Mouse (Mus musculus): ENCODE measurements around the gene Sh3bp2. TPM values are rescaled to one million over a fixed set of nuclear protein-coding genes. Genes with fewer than 3 reads are reported as not detected.

Sh3bp2 gene
- total and polyA plus RNA-seq, 3 experiments: 7.9 to 12.0 TPM; not detected in 1

GRCm38 (mm10) chr5:34513466-34514217 is 12.0 kb upstream of the Sh3bp2 start, which contains the start of gene Tnip2:
Tnip2 (minus strand) TSS chr5:34513991.
- TF ChIP-seq CHD1 (IDR thresholded peaks at IDR 0.05; ENCODE audit: low read depth, low read length): 0 out of 2 replicates have a peak, but pooled peaks have one; percentile 17
- 0 out of 2 replicates have a peak, but pooled peaks have one; percentile 21 for TF ChIP-seq HCFC1 (IDR thresholded peaks at IDR 0.05; ENCODE audit: low read depth, low read length)
- TF ChIP-seq ZKSCAN1 (IDR thresholded peaks at IDR 0.05; ENCODE audit: low read depth, low read length): no peak
- TF ChIP-seq MAX (IDR thresholded peaks at IDR 0.05; ENCODE audit: low read length): peak; percentile 46; the same call in 1 of the 2 replicates
- TF ChIP-seq MYC (IDR thresholded peaks at IDR 0.05; ENCODE audit: low read depth, low read length): no peak; the same call in 1 of the 2 replicates
- TF ChIP-seq JUND (IDR thresholded peaks at IDR 0.05; ENCODE audit: low read depth, low read length): no peak
- peak; percentile 32; the same call in 1 of the 2 replicates for TF ChIP-seq USF1 (IDR thresholded peaks at IDR 0.05; ENCODE audit: low read depth, low read length)
- 0 out of 2 replicates have a peak, but pooled peaks have one; percentile 37 for TF ChIP-seq MAZ (IDR thresholded peaks at IDR 0.05; ENCODE audit: low read depth, low read length)
- TF ChIP-seq TBP (IDR thresholded peaks at IDR 0.05; ENCODE audit: low read depth, low read length): peak; percentile 6; the same call in 1 of the 2 replicates
- TF ChIP-seq MXI1 (IDR thresholded peaks at IDR 0.05; ENCODE audit: low read depth, low read length): peak; percentile 61; the same call in 1 of the 2 replicates
- peak; percentile 42 to 79; a peak in 3 of 4 replicates for TF ChIP-seq POLR2A (IDR thresholded peaks at IDR 0.05; ENCODE audit: control insufficient read depth in 1 of 2, insufficient read depth in 1 of 2, low read depth in 1 of 2, low read length in 2 of 2, poor library complexity in 1 of 2)
- TF ChIP-seq RCOR1 (IDR thresholded peaks at IDR 0.05; ENCODE audit: low read depth, low read length): no peak
- no peak for TF ChIP-seq TAL1 (IDR thresholded peaks at IDR 0.05; ENCODE audit: low read length)
- peak; percentile 88 for TF ChIP-seq SIN3A (IDR thresholded peaks at IDR 0.05; ENCODE audit: low read length)
- no peak for TF ChIP-seq E2F4 (IDR thresholded peaks at IDR 0.05; ENCODE audit: borderline replicate concordance, low read depth, low read length)
- 0 out of 2 replicates have a peak, but pooled peaks have one; percentile 20 for TF ChIP-seq ETS1 (IDR thresholded peaks at IDR 0.05; ENCODE audit: low read depth, low read length)
- TF ChIP-seq NELFE (IDR thresholded peaks at IDR 0.05; ENCODE audit: low read depth, low read length): peak; percentile 85
- TF ChIP-seq EP300 (IDR thresholded peaks at IDR 0.05; ENCODE audit: low read depth in 1 of 2, low read length in 2 of 2): 0 out of 4 replicates have a peak, but pooled peaks of 1 of the 2 experiments have one; percentile 2
- TF ChIP-seq ZMIZ1 (IDR thresholded peaks at IDR 0.05; ENCODE audit: low read depth, low read length): peak; percentile 72; the same call in 1 of the 2 replicates
- no peak for TF ChIP-seq SMC3 (IDR thresholded peaks at IDR 0.05; ENCODE audit: low read depth, low read length)
- TF ChIP-seq KAT2A (conservative IDR thresholded peaks at IDR 0.05; ENCODE audit: low read depth, low read length): no peak; the same call in 1 of the 2 replicates
- TF ChIP-seq CTCF (IDR thresholded peaks at IDR 0.05 in 2 of 3, conservative IDR thresholded peaks at IDR 0.05 in 1 of 3; ENCODE audit: control insufficient read depth in 1 of 3, insufficient read depth in 1 of 3, low read depth in 2 of 3, low read length in 3 of 3, poor library complexity in 1 of 3, severe bottlenecking in 1 of 3): no peak
- peak; percentile 84; the same call in 1 of the 2 replicates for TF ChIP-seq POLR2AphosphoS2 (IDR thresholded peaks at IDR 0.05; ENCODE audit: low read length)
- TF ChIP-seq NRF1 (IDR thresholded peaks at IDR 0.05; ENCODE audit: insufficient read depth, low read depth, low read length, poor library complexity, severe bottlenecking): peak; percentile 40; the same call in 1 of the 2 replicates
- DNase-seq (ENCODE audit: low read depth, low spot score): peak; percentile 98
- Histone ChIP-seq H3K9ac (ENCODE audit: control insufficient read depth, low read depth, low read length, poor library complexity, severe bottlenecking) (peak within 1 kb of the TSS; percentile 90), H3K4me3 (ENCODE audit: control insufficient read depth in 1 of 2, insufficient read depth in 1 of 2, low read depth in 2 of 2, low read length in 2 of 2) (peak within 1 kb of the TSS; percentile 89 to 98), H3K9me3 (replicated peaks; ENCODE audit: insufficient read depth, low read length) (no peaks in the 10 kb centered on the region), H3K79me2 (ENCODE audit: control insufficient read depth, insufficient read depth, low read length, poor library complexity) (peaks cover 14% of the 10 kb centered on the region), H3K36me3 (ENCODE audit: control insufficient read depth in 1 of 2, insufficient read depth in 2 of 2, low read length in 2 of 2) (peaks cover 0 to 28% of the 10 kb centered on the region in 2 experiments; a peak in 2 of 4 replicates), H3K27me3 (ENCODE audit: control insufficient read depth in 1 of 2, insufficient read depth in 2 of 2, low read length in 2 of 2) (no peaks in the 10 kb centered on the region), H3K4me1 (ENCODE audit: control insufficient read depth in 1 of 2, insufficient read depth in 2 of 2, low read length in 2 of 2) (peaks cover 18 to 29% of the 10 kb centered on the region in 2 experiments), H3K27ac (ENCODE audit: control insufficient read depth, low read depth, low read length) (peak within 1 kb of the TSS; percentile 38)

All from MEL (cell line).